Mouse (Mus musculus) liver, postnatal 0 days (tissue): ENCODE data around the gene Fam90a1a. TPM values are rescaled to one million over a fixed set of nuclear protein-coding genes. Genes with fewer than 3 reads are reported as not detected.

ENCODE experiments used
- ATAC-seq: fragments of 200-750 bp; cut with Nextera tagmentation; 2 replicates; pipeline ENCODE4 v1.8.0; 2017; ENCODE audit warnings: mild to moderate bottlenecking, moderate library complexity
- DNase-seq: peaks from one replicate; pipeline ENCODE4 v3.0.0-alpha.2; 2016
- H3K27ac ChIP-seq: fragments of 300-500 bp; sonication (generic); 2 replicates; pipeline ENCODE4 v1.5.1; 2014; ENCODE audit warnings: antibody characterized with exemption, moderate library complexity, mild to moderate bottlenecking, low read depth
- H3K27me3 ChIP-seq: fragments of 300-500 bp; sonication (generic); 2 replicates; pipeline ENCODE4 v1.6.1; 2014; ENCODE audit warnings: low read length, control low read depth, mixed read lengths; ENCODE audit not compliant: insufficient read depth
- H3K36me3 ChIP-seq: fragments of 300-500 bp; sonication (generic); replicated peaks from 2 replicates; pipeline ENCODE4 v1.6.1; 2014; ENCODE audit warnings: mild to moderate bottlenecking, control low read depth, low read length, moderate library complexity, mixed read lengths; ENCODE audit not compliant: insufficient read depth
- H3K4me1 ChIP-seq: fragments of 300-500 bp; sonication (generic); 2 replicates; pipeline ENCODE4 v1.6.1; 2014; ENCODE audit warnings: antibody characterized with exemption, mild to moderate bottlenecking, control low read depth; ENCODE audit not compliant: insufficient read depth
- H3K4me2 ChIP-seq: fragments of 300-500 bp; sonication (generic); 2 replicates; pipeline ENCODE4 v1.6.1; 2014; ENCODE audit warnings: low read depth, mild to moderate bottlenecking, low read length, moderate library complexity, mixed read lengths
- H3K4me3 ChIP-seq: fragments of 300-500 bp; sonication (generic); 2 replicates; pipeline ENCODE4 v1.5.1; 2014; ENCODE audit warnings: low read depth, low read length
- H3K9ac ChIP-seq: fragments of 300-500 bp; sonication (generic); replicated peaks from 2 replicates; pipeline ENCODE4 v1.6.1; 2014; ENCODE audit warnings: mild to moderate bottlenecking, moderate library complexity
- H3K9me3 ChIP-seq: fragments of 300-500 bp; sonication (generic); 2 replicates; pipeline ENCODE4 v1.6.1; 2016; ENCODE audit warnings: mild to moderate bottlenecking, control low read depth, low read length, mixed read lengths
- CTCF ChIP-seq: sonication (generic); IDR thresholded peaks from 2 replicates; pipeline ENCODE4 v1.5.1; 2016; ENCODE audit warnings: antibody characterized with exemption, low read depth
- EP300 ChIP-seq: IDR thresholded peaks from 2 replicates; pipeline ENCODE4 v1.6.1; 2016; ENCODE audit warnings: antibody characterized with exemption, low read depth, mild to moderate bottlenecking
- WGBS: fragments of 180-500 bp; shearing (Covaris S2); extraction: QIAGEN DNeasy Blood & Tissue Kit; methylation state at CpG from one replicate; pipeline ENCODE4 v1.1.7; 2014; ENCODE audit not compliant: insufficient replicate concordance; 5-methylcytosine and 5-hydroxymethylcytosine counted together
- polyA plus RNA-seq: library from polyadenylated mRNA; unstranded; fragments of >200 nt; fragmentation: Nextera tagmentation; extraction: Ambion mirVana; gene quantifications from 2 replicates; pipeline ENCODE4 v1.2.1, GENCODE M21; 2015

Gene Fam90a1a
- polyA plus RNA-seq, 1 experiment from 2014 or later = not detected

- Histone ChIP-seq H3K27me3 (no peaks in the 10 kb centered on the region), H3K4me2 (no peak overlapping the region), H3K36me3 (peaks cover 8% of the 10 kb centered on the region), H3K9me3 (no peaks in the 10 kb centered on the region), H3K4me1 (no peaks in the 10 kb centered on the region), H3K9ac (no peak overlapping the region), H3K27ac (no peak overlapping the region), H3K4me3 (no peak overlapping the region)
- no peak for ATAC-seq
- no peak for DNase-seq
- 81% methylated on average over 24 of the region's 24 CpGs for WGBS
- no peak for TF ChIP-seq EP300
- TF ChIP-seq CTCF = no peak
Observed at GRCm38 (mm10) chr8:22013034-22013707, 54.7 kb downstream of the Fam90a1a start.

Other genes with a start within 250 kb of the Fam90a1a start
- not detected in 2 replicates for gene Defa24, start 224.2 kb upstream of the Fam90a1a start, polyA plus RNA-seq
- gene Defb50, start 135.2 kb upstream of the Fam90a1a start, polyA plus RNA-seq = not detected in 2 replicates
- not detected in 2 replicates for gene Defb2, start 118.8 kb upstream of the Fam90a1a start, polyA plus RNA-seq
- not detected in 2 replicates for gene Defb10, start 99.8 kb upstream of the Fam90a1a start, polyA plus RNA-seq
- not detected in 2 replicates for gene Defb9, start 73.3 kb upstream of the Fam90a1a start, polyA plus RNA-seq
- not detected in 2 replicates for gene Defb11, start 52.3 kb upstream of the Fam90a1a start, polyA plus RNA-seq
- not detected in 2 replicates for gene Defb15, start 26.0 kb upstream of the Fam90a1a start, polyA plus RNA-seq
- gene Defb35, start 20.4 kb upstream of the Fam90a1a start, polyA plus RNA-seq = not detected in 2 replicates
- gene Defb13, start 12.0 kb upstream of the Fam90a1a start, polyA plus RNA-seq = not detected in 2 replicates
- not detected in 2 replicates for gene Ccdc70, start 11.1 kb downstream of the Fam90a1a start, polyA plus RNA-seq
- 4.7 and 5.7 TPM in 2 replicates for gene Atp7b, start 101.6 kb downstream of the Fam90a1a start, polyA plus RNA-seq
- 7.8 and 8.7 TPM in 2 replicates for gene Alg11, start 102.0 kb downstream of the Fam90a1a start, polyA plus RNA-seq
- gene Nek5, start 166.3 kb downstream of the Fam90a1a start, polyA plus RNA-seq = 0.12 and 0.26 TPM in 2 replicates
- 0.96 and 1.2 TPM in 2 replicates for gene Nek3, start 207.7 kb downstream of the Fam90a1a start, polyA plus RNA-seq
- 9.4 and 10.0 TPM in 2 replicates for gene Ckap2, start 227.1 kb downstream of the Fam90a1a start, polyA plus RNA-seq
- 10.4 and 10.6 TPM in 2 replicates for gene Vps36, start 234.1 kb downstream of the Fam90a1a start, polyA plus RNA-seq